Mouse (Mus musculus): ENCODE results near the gene Smap2. TPM values are rescaled to one million over a fixed set of nuclear protein-coding genes. Genes with fewer than 3 reads are reported as not detected.

The Smap2 gene
- total and polyA plus RNA-seq, 3 experiments, result 26.7 to 49.6 (median 44.2) TPM

DNA sequence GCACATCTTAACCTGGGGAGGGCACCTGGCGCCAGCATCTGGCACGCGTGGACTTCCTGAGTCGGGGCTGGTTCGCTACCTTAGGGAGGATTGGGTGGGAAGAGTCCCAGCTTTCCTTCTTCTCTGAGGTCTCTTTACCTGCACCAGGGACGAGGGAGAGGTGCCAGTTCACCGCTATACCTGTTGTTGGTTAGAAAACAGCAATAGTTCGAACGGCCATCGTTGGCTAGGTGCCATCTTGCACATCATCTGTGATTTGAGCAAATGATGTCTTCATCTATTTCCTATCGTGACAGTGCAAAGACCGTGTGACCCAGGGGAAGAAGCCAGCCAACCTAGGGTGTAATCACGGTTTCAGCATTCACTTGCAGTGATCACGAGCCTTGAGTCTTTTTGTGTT is 23.3 kb upstream of the Smap2 start:
- Histone ChIP-seq H3K4me1 (ENCODE audit: control insufficient read depth, insufficient read depth, low read length) (peaks cover 2% of the 10 kb centered on the region; the same call in 1 of the 2 replicates), H3K27me3 (ENCODE audit: control insufficient read depth, insufficient read depth, low read length) (peaks cover 4% of the 10 kb centered on the region), H3K4me3 (no peak overlapping the region), H3K79me2 (replicated peaks; ENCODE audit: control insufficient read depth, insufficient read depth, low read length) (no peaks in the 10 kb centered on the region), H3K27ac (no peak overlapping the region), H3K36me3 (ENCODE audit: control insufficient read depth, insufficient read depth, low read length) (no peaks in the 10 kb centered on the region), H3K9ac (ENCODE audit: low read depth, low read length) (no peak overlapping the region)
- no peak for DNase-seq
- WGBS, result 49% methylated on average over 14 of the region's 14 CpGs
- intact Hi-C loops (cut with DNase I), result no loop called here
- TF ChIP-seq EP300 (IDR thresholded peaks at IDR 0.05; ENCODE audit: insufficient read depth, low read depth, low read length), result no peak
- no peak for TF ChIP-seq POLR2A (IDR thresholded peaks at IDR 0.05; ENCODE audit: insufficient read depth, low read depth, low read length)
- no peak for TF ChIP-seq CTCF (IDR thresholded peaks at IDR 0.05)

DNA sequence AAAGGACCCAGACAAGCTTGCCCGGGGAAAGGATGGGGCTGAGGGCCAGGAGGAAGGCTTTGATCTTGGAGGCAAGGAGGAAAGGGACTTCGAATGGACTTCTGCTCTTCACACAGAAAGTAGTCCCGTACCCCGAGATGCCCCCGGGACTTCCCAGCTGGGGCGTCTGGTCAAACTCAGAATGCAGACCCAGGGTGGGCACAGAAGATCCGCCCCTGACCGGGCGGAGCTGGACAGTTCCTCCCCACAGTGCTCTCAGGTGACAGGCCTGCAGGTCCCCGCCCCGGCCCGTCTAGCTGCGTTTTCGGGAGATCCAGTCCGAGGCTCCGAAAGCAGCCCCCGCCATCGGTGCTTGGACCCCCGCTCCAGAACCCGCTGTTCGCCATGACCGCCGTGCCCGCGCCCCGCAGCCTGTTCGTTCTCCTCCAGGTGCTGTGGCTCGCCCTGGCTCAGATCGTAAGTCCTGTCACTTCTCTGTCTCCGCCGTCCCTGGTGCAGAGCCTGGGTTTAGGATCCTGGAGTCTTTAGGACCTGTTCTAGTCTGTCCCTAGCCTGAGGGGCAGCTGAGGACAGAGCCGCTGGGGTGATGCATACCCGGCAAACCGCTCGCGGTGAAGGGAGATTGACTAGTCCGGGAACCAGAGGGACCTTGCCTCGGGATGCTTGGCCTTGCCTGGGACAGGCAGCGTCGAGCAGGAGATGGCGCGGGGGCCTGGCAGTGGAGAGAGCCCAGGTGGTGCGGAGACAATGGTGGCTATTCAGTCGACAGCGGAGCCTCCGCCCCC is 22.5 kb upstream of the Smap2 start, which contains the start of gene Col9a2:
Col9a2 (plus strand) TSS at position 55 of the 785 bp plus-strand sequence.
- Histone ChIP-seq H3K36me3 (ENCODE audit: control insufficient read depth, insufficient read depth, low read length) (no peaks in the 10 kb centered on the region), H3K27ac (no peak within 1 kb of the TSS), H3K4me1 (ENCODE audit: control insufficient read depth, insufficient read depth, low read length) (peaks cover 2% of the 10 kb centered on the region; the same call in 1 of the 2 replicates), H3K4me3 (peak within 1 kb of the TSS; percentile 13), H3K9ac (ENCODE audit: low read depth, low read length) (peak within 1 kb of the TSS; percentile 16; the same call in 1 of the 2 replicates), H3K79me2 (replicated peaks; ENCODE audit: control insufficient read depth, insufficient read depth, low read length) (no peaks in the 10 kb centered on the region), H3K27me3 (ENCODE audit: control insufficient read depth, insufficient read depth, low read length) (peaks cover 4% of the 10 kb centered on the region)
- TF ChIP-seq CTCF (IDR thresholded peaks at IDR 0.05), result no peak
- no peak for TF ChIP-seq EP300 (IDR thresholded peaks at IDR 0.05; ENCODE audit: insufficient read depth, low read depth, low read length)
- TF ChIP-seq POLR2A (IDR thresholded peaks at IDR 0.05; ENCODE audit: insufficient read depth, low read depth, low read length), result no peak
- WGBS, result 6% methylated on average over 42 of the region's 46 CpGs
- no peak for DNase-seq
- intact Hi-C loops (cut with DNase I), result no loop called here

DNA sequence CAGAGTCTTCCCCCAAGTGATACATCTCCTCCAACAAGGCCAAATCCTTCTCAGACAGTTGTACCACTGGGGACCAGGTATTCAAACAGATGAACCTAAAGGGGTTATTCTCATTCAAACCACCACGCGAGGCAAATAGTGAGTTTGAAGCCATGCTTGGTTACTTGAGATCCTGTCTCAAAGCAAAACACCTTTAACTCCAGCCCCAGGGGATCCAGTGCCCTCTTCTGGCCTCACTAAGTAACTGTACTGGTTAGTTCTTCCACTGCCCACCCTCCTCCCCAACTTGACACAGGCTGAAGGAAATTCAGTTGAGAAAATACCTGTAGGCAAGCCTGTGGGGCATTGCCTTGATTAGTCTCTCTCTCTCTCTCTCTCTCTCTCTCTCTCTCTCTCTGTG is 16.0 kb upstream of the Smap2 start:
- intact Hi-C loops (cut with DNase I), result no loop called here
- 73% methylated on average over 2 of the region's 2 CpGs for WGBS
- no peaks in the 10 kb centered on the region for H3K27me3 ChIP-seq (ENCODE audit: control insufficient read depth, insufficient read depth, low read length)
- H3K4me3 ChIP-seq, result no peak overlapping the region
- peak; percentile 51 for TF ChIP-seq CTCF (IDR thresholded peaks at IDR 0.05)
- no peak for TF ChIP-seq POLR2A (IDR thresholded peaks at IDR 0.05; ENCODE audit: insufficient read depth, low read depth, low read length)
- TF ChIP-seq EP300 (IDR thresholded peaks at IDR 0.05; ENCODE audit: insufficient read depth, low read depth, low read length), result no peak
- no peaks in the 10 kb centered on the region for H3K79me2 ChIP-seq (replicated peaks; ENCODE audit: control insufficient read depth, insufficient read depth, low read length)
- no peaks in the 10 kb centered on the region for H3K36me3 ChIP-seq (ENCODE audit: control insufficient read depth, insufficient read depth, low read length)
- no peak overlapping the region for H3K9ac ChIP-seq (ENCODE audit: low read depth, low read length)
- no peak overlapping the region for H3K27ac ChIP-seq
- DNase-seq, result no peak
- no peaks in the 10 kb centered on the region for H3K4me1 ChIP-seq (ENCODE audit: control insufficient read depth, insufficient read depth, low read length)

DNA sequence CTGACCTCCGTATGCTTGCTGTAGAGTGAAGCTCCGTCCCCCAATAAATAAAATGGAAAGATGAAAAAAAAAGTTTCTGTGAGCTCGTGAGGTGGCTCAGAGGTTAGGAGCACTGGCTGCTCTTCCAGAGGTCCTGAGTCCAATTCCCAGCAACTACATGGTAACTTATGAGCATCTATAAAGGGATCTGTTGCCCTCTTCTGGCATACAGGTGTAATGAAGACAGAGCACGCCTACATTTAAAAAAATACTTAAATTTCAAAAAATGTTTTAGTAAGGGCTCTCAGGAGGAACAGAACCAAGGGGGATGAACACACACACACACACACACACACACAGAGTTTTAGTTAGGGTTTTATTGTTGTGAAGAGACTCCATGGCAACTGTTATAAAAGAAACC is 14.4 kb upstream of the Smap2 start:
- intact Hi-C loops (cut with DNase I), result loop anchor here (2.0 kb wide), 1 partner anchor 45 kb away; no protein-coding TSS in a partner anchor

DNA sequence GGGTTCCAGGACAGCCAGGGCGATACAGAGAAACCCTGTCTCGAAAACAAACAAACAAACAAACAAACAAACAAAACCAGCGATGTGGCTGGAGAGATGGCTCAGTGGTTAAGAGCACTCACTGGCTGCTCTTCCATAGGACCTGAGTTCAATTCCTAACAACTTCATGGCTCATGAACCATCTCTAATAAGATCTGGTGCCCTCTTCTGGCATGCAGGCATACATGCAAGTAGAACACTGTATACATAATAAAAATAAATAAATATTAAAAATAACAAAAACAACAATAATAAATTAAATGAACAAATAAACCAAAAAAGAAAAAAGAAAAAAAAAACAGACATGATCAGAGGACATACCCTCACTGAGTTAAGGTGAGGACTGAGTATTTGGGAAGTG is 12.6 kb upstream of the Smap2 start:
- WGBS, result 69% methylated on average over 3 of the region's 3 CpGs
- peak; percentile 47 for TF ChIP-seq CTCF (IDR thresholded peaks at IDR 0.05)
- TF ChIP-seq POLR2A (IDR thresholded peaks at IDR 0.05; ENCODE audit: insufficient read depth, low read depth, low read length), result no peak
- no peak overlapping the region for H3K27ac ChIP-seq
- no peaks in the 10 kb centered on the region for H3K36me3 ChIP-seq (ENCODE audit: control insufficient read depth, insufficient read depth, low read length)
- H3K4me3 ChIP-seq, result no peak overlapping the region
- H3K9ac ChIP-seq (ENCODE audit: low read depth, low read length), result no peak overlapping the region
- no peaks in the 10 kb centered on the region for H3K79me2 ChIP-seq (replicated peaks; ENCODE audit: control insufficient read depth, insufficient read depth, low read length)
- no peak for DNase-seq
- H3K4me1 ChIP-seq (ENCODE audit: control insufficient read depth, insufficient read depth, low read length), result no peaks in the 10 kb centered on the region
- H3K27me3 ChIP-seq (ENCODE audit: control insufficient read depth, insufficient read depth, low read length), result no peaks in the 10 kb centered on the region
- intact Hi-C loops (cut with DNase I), result loop anchor here (2.0 kb wide), 2 partner anchors 43 to 203 kb away; no protein-coding TSS in a partner anchor

More for the DNA sequence above, 14.4 kb upstream of the Smap2 start:
- H3K27me3 ChIP-seq (ENCODE audit: control insufficient read depth, insufficient read depth, low read length), result no peaks in the 10 kb centered on the region
- WGBS, result 68% methylated on average over 4 of the region's 4 CpGs
- TF ChIP-seq EP300 (IDR thresholded peaks at IDR 0.05; ENCODE audit: insufficient read depth, low read depth, low read length) (no peak), CTCF (IDR thresholded peaks at IDR 0.05) (peak; percentile 51)
- no peak overlapping the region for H3K27ac ChIP-seq
- DNase-seq, result no peak
- no peaks in the 10 kb centered on the region for H3K4me1 ChIP-seq (ENCODE audit: control insufficient read depth, insufficient read depth, low read length)
- no peaks in the 10 kb centered on the region for H3K36me3 ChIP-seq (ENCODE audit: control insufficient read depth, insufficient read depth, low read length)
- no peaks in the 10 kb centered on the region for H3K79me2 ChIP-seq (replicated peaks; ENCODE audit: control insufficient read depth, insufficient read depth, low read length)
- no peak overlapping the region for H3K4me3 ChIP-seq
- H3K9ac ChIP-seq (ENCODE audit: low read depth, low read length), result no peak overlapping the region

Measured in heart, adult 2 months (tissue).